Mouse (Mus musculus) mesoderm, embryonic 11.5 days (tissue): Measurements from ENCODE around the gene Atp8a2.

Experiments
- DNase-seq: peaks from one replicate; pipeline ENCODE4 v3.0.0-alpha.2; 2012; ENCODE audit warnings: low read depth, low spot score

Atp8a2 gene

DNA sequence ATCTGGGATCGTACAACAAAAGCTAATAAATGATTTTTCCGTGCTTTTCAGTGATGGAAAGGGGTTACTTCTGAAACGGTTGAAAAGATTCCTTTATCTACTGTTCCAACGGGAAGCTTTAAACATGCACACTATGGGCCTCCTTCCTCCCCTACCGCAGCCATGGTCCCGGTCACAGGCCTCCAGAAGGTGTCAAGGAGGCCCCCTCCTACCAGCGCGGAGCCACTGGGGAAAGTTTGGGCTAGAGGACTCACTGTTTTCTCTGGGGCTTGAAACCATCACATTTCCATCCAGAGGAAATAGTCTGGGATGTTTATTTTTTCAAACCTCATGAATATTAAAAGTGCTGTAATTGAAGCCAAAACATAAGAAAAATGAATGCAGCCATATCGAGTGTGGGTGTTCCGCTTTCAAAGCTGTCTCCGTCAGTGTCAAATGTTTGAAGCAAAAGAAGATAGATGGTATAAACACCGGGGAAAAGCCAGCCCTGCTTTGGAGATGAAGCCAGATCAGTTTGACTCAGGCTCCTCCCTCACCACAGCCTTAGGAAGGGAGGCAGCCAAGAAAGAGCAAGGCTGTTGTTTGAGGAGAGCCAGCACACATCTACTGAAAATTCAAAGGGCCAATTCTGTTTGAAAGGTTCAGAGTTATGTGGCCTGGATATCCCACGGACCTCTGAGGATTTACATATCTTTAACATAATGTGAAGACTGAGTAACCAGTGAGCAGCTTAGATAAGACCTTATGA is 481.1 kb downstream of the Atp8a2 start:
- no peak for DNase-seq

DNA sequence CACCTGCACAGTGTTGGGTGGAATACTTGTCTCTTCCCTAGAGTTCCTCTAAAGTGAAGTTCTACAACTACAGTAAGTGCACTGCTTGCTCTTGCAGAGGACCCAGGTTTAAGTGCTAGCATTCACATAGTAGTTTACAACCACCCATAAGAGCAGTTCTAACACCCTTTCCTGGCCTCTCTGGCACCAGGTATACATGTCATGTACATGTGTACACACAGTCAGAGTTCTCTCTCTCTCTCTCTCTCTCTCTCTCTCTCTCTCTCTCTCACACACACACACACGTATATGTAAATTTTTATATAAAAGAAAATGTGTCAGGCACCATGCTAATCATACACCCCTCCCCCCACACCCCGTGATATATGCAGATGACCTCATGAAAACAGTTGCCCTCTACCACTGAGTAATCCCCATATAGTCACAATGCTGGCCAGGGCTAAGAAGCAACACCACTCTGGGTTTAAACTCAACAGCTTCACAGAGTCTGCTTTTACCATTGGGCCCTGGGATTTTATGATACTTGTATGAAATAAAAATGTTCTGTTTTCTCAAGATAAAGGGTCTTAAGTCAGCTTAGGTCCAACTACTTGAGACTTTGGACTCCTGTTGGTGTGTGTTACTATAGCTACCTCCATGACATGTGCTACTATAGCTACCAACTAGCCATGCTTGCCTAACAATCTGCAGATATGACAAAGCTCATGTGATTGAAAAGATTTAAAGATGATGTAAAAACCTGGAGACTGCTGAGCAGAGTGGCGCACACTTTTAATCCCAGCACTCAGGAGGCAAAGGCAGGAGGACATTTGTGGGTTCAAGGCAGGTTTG is 487.3 kb downstream of the Atp8a2 start:
- no peak for DNase-seq

DNA sequence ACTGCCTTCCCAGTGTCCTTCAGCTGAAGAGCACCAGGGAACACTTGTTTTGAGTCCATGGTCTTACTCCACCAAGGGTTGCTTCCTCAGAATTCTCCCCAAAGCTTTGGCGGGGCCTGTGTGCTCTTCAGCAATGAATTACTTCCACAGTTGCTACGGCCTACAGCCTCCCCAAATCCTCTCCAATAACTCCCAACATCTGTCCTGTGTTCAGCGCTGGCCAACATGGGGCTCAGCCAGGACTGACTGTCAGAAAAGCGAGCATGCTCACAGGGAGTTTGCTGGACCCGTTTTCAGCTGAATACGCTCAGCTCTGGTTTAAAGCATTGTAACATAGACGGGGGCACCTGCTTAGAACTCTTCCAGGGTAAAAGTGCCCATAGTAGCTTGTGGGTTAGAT is 489.0 kb downstream of the Atp8a2 start:
- DNase-seq = no peak

DNA sequence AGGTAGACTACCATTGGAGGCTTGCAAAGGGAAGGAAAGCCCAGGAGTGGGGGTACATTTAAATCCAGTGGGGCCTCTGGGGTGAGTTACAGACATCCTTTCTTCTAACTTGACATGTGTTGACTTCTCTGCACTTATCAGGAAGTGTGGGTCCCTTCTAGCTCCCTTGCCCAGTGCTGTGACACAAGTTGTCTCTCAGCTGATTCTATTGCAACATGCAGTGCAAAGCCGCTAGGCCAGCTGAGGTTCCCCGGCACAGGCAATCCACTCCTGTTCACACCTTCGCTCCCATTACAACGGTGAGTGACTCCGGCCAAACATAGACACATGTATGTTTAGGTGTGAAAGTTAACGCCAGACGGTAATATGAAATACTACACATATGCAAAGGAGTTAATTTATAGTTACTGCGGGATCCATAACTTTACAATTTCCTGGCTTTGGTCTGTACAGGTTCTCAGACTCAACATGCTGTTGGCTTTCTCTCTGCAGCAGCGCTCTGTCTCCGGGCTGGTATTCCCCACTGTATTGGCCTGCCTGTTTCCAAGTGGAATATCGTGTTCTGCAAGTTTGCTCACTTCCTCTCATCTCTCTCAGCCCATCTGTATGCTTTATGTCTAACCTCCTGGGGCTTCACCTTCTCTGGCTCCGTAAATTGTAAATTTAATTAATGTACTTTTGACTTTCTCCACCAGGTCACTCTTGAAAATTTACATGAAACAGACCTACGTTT is 491.5 kb downstream of the Atp8a2 start:
- peak; percentile 30 for DNase-seq

DNA sequence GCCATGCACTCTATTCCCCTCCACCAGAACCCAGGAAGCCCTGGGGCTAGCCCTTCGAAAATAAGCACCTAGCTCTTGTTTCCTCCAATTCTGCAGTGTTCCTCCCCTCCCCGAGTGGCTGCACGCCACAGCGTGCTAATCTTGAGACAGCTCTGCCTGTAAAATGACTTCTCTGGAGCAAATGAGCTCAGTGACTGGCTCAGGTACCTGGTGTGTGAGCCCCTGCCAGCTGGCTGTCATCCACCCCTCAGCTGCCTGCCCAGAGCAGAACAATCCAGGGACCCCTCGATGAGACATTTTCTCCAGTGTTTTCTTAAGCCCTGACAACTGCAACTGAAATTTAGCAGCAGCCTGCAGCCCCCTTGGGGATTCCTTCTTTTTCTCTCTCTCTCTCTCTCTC is 495.5 kb downstream of the Atp8a2 start:
- DNase-seq = no peak

DNA sequence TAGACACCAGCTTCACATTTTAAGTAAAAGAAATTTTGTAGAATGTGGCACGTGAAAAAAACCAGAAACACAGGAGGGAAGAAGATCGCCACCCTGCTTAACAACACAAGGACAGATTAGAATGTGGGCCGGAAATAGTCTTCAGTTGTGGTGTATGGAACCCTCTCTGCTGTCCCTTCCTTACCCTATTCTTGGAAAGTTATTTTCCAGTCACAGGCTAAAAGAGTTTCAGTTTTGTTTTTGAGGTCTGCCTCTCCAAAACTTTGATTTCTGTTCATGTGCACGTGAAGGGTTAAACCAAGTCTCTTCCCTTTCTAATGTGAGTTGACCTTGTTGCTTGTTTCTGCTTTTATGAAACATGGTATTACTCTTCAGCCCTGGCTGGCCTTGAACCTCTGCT is 501.8 kb downstream of the Atp8a2 start:
- DNase-seq = no peak

DNA sequence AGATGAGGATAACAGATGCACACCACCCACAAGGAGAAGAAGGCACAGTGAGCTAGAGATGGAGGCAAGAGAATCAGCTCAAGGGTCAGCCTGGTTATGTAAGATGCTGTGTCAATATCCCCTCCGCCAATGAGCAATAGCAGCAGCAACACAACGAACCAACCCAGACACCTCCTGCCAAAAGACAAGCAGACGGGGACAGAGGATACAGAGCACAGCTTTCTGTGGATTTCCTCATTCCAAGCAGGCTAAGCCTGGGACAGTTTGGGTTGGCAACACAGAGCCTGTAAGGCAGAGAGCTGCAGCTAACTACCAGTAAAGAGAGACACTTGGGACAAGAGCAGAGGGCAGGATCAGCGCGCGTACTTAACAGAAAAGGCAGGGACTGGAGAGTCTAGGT is 504.8 kb downstream of the Atp8a2 start:
- no peak for DNase-seq

DNA sequence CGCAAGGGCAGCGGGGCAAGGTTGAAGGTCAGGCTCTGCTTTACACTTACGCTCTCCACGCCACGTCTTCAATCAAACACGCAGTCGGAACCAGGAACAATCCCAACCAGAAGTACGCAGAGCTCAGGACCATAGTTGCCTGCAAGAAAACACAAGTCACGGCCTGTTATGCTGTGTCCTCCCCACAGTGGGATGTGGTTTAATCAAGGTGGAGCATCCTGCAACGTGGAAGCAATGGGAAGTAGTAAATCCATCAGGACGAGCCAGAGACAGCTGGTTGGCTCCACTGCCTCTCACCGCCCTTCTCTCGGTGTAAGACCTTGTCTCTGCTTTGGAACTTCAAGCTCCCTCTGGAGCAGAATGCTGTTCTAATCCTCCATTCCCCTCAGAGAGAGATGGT is 505.6 kb downstream of the Atp8a2 start:
- DNase-seq = no peak

DNA sequence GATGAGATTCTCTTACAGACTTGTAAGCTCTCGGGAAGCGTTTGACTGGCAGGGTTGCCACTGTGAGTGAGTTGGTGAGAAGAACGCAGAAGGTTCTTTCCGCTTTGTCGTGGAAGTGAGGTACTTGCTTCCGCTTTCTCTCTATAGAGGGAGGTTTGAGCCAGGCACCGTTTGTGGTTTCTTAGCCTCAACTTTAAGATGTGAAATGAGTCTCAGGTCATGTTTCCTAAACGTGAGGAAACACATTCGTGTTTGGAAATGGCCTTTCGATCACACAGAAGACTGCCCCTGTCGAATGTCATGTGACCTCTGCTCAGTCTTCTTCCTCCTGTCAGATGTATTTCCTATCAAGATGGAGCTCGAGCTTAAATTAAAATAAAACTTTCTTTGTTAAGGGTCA is 506.0 kb downstream of the Atp8a2 start:
- DNase-seq = no peak

DNA sequence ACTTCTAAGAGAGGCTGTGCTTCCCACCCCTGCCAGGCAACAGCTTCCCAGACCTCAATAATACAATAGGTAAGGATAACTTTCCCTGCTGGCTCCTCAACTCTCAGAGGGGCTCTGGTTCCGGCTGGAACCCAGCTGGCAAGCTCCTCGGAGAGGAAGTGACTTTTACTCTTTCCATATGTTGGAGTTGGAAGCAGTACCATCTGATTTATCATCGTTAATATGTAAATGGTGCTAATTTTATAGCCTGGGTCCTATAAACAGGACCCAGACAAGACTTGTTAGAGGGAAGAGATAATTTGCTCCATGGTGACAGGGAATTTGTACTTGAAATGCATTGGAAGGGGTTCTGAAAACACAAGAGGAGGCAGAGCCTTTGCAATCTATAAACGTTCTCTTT is 507.4 kb downstream of the Atp8a2 start:
- DNase-seq = no peak

DNA sequence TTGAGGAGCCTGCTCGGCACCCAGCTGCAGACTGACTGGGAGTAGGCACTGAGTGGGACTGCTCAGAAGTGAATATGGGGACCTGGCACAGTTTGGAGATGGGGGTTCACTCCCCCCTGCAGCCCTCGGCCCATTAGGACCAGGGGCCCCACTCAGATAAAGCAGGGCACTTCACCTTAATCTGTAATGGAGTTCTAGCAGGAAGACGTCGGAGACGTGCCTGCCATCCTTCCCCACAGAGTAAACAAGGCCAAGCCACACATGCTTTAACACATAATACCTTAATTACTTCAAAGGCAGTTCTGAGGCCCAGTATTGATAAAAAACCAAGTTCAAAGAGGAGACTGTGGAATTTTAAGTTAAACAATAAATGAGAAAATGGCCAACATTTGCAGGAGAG is 510.8 kb downstream of the Atp8a2 start:
- DNase-seq = no peak

DNA sequence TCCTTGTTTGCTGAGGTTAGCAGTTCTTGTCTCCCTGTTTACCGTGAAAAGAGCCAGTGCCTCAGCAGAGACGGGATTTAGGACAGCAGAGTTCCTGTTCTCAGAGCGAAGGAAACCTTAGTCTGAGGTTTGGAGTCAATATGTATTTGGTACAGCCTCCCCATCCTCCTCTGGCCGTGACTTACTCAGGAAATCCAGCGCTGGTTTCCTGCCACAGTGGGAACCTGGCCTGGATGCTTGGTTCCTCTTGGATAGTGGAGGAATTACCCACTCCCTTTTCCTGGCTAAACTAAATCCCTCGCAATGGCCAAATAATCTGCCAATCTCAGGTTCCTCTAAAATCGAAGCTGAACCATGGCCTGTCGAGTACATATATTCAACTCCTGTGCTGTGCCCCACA is 511.6 kb downstream of the Atp8a2 start:
- DNase-seq = no peak

DNA sequence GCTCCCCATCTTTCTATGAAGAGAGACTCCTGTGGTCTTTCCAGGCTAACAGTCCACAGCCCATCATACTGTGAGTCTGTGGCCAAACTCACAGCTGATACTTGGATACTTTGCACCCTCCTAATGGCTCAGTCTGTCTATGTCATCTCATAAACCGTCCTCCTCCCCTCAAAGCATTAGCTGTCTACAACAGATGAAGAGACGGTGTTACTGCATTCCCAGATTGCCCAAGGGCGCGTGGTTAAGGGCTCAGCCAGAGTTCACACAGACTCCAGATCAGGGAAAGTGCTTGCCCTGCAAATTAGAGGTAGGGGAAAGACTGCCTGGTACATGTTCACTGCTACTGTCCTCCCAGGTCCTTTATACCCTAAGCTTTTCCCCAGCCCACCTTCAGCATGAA is 515.1 kb downstream of the Atp8a2 start:
- DNase-seq = no peak

DNA sequence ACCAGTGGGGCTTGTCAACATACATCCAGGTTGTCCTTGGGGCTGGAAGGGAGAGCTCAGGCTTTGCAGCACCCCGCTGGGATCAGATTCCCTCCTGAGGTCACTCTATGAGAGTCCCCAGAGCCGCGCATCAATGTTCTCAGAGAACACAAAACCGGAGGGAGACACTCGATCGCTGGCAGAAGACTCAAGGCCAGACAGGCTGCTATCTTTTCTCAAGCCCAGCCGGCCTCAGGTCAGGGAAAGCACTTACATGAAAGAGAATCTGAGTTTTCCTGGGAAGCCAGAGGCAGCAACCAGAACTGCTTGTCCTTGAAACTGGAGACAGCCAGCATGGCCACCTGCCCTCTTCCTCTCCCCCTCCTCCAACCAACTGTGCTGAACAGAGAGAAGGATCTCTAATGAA is 519.4 kb downstream of the Atp8a2 start:
- peak; percentile 29 for DNase-seq

DNA sequence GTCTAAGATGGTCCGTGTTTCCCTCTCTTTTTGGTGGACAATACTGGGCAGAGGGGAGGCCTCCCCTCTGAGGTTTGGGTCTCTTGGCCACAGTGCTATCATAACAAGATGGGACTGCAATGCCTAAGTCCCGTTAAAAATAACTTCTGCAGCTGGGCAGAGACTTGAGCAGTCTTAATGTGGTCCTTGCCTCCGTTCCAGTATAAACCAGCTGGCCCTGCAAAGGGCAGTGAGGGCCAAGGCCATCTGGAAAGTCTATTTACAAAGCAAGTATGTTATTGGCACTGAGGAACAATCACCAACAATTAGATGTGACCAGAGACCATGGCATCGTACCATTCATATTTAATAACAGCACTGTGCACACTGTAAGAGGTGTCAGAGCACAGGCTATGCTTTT is 521.6 kb downstream of the Atp8a2 start:
- DNase-seq = no peak

DNA sequence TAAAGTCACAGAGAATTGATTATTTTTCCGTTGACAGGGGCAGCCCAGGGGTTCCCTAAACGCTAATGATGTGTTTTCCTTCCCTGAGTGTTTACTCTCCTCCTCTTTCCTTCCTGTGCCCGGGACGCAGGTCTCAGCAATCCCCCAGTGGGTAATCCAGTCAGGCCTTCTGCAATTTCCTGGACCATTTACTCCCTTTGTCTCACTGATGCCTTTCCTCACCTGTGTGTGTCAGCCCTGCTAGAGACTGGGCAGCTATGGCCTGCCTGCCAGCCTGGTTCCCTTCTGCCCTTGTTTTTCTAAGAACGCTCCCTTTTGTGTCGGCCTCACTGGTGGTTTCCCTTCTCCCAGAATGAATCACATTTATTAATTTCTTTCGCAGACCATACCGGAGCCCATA is 522.4 kb downstream of the Atp8a2 start:
- DNase-seq = peak; percentile 30

DNA sequence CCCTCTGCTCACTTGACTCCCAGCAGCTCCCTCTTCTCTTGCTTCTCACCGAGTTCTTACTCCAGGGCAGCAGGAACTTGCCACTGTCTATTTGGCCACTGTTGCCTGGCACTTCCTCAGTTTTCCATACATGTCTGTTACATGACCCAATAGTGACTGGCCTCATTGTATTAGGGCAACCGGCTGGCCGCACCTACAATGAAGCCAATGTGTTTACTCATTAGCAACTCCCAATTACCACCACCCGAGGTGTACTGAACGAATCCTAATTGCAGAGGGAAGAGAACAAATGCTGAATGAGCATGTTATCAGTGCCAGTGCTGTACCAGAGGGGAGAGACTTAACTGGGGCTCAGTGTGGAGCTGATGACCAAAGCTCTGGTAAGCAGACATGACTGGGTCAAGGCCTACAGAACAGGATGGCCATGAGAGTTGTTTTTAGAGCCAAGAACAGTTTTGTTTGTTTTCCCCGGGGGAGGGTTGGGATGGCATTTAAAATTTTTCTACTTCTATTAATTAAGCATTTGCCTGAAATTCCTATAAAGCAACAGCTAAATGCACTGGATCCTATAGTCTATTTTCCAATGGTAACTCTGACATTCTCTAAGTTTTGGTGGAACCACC is 524.0 kb downstream of the Atp8a2 start:
- DNase-seq = no peak

DNA sequence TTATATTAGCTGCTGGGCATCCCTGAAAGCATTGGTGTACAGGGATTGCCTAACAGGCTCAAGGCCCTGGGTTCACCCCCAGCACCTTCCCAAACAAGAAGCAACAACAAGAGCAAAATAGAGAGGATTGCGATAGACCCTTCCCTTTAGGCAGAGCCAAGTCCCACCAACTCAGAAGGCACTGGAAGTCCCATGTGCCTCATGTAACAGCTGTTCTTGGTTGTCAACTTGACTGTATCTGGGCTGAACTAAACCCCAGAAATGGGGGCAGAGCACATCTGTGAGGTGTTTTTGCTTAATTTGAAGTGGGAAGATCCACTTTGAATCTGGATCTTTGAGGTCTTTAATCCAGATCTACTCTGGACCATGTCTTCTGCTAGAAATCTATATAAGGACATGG is 539.9 kb downstream of the Atp8a2 start:
- no peak for DNase-seq

DNA sequence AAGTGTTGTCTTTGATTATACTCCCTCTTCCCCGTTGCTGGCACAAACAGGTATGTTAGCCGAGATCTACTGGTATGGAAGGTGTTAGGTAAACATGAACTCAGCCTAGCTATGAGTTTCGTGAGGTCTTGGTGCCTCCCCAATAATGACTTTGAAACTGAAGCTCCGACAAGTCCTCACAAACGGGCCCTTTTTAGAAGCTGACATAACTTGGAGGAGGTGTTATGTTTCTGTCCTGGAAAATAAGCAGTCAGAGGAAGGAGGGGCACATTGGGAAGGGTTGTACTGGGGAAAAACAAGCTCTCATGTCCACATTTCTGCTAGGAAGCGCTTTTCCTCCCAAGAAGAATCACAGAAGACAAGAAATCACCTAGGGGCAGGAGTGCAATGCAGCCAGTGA is 540.4 kb downstream of the Atp8a2 start:
- no peak for DNase-seq

DNA sequence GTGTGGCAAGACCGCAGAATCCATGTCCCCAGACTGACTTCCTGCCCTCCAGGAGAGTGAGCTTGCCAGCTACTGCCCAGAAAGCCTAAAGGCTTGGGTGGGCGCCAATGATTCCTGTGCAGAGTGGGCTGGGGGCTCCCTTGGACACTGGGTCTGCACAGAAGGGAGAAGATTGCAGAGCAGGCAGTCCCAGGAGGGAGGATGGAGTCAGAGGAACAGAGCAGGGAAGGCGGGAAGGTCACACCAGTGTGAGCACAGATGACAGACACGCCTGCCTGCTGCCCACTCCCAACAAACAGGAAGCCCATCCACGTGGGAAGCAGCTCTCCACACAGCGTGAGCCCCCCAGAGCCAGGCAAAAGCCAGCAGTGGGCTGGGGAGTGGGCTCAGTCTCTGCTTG is 547.6 kb downstream of the Atp8a2 start:
- no peak for DNase-seq

DNA sequence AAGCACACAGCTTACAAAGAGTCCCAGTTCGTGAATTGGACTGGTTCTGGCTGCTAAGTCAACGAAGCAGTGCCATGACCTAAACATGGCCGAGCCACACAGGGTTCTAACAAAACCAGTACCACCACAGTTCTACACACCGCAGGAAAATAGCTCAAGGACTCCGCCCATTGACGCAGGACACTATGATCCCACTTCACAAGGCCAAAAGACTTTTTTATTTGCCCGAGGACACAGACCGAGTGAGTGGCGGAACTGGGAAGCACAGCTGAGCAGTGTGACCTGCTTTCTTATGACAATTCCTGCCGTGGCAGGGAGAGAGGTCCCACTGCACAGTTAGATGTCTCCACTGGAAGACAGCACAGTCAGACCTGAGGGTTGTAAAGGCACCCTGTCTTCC is 548.4 kb downstream of the Atp8a2 start:
- DNase-seq = no peak
